Mouse (Mus musculus) lung, postnatal 0 days (tissue): ENCODE data around the gene Ptprn2. TPM values are rescaled to one million over a fixed set of nuclear protein-coding genes. Genes with fewer than 3 reads are reported as not detected.

Experiments used
- ATAC-seq: fragments of 200-750 bp; cut with Nextera tagmentation; 2 replicates; pipeline ENCODE4 v1.8.0; 2017; ENCODE audit warnings: moderate library complexity
- DNase-seq: peaks from one replicate; pipeline ENCODE4 v3.0.0-alpha.2; 2016; ENCODE audit warnings: low spot score
- H3K27ac ChIP-seq: fragments of 300-500 bp; sonication (generic); 2 replicates; pipeline ENCODE4 v1.5.1; 2014; ENCODE audit warnings: antibody characterized with exemption, mild to moderate bottlenecking, low read length, mixed read lengths
- H3K27me3 ChIP-seq: fragments of 300-500 bp; sonication (generic); replicated peaks from 2 replicates; pipeline ENCODE4 v1.6.1; 2014; ENCODE audit warnings: low read length, mixed read lengths; ENCODE audit not compliant: insufficient read depth
- H3K36me3 ChIP-seq: fragments of 300-500 bp; sonication (generic); 2 replicates; pipeline ENCODE4 v1.6.1; 2014; ENCODE audit warnings: low read length, mixed read lengths; ENCODE audit not compliant: insufficient read depth
- H3K4me1 ChIP-seq: fragments of 300-500 bp; sonication (generic); 2 replicates; pipeline ENCODE4 v1.6.1; 2014; ENCODE audit warnings: antibody characterized with exemption, low read depth, low read length, mixed read lengths; ENCODE audit not compliant: insufficient read depth
- H3K4me2 ChIP-seq: fragments of 300-500 bp; sonication (generic); replicated peaks from 2 replicates; pipeline ENCODE4 v1.6.1; 2014; ENCODE audit warnings: low read depth, mild to moderate bottlenecking, low read length, moderate library complexity, mixed read lengths
- H3K4me3 ChIP-seq: fragments of 300-500 bp; sonication (generic); 2 replicates; pipeline ENCODE4 v1.5.1; 2014; ENCODE audit warnings: low read depth, low read length
- H3K9ac ChIP-seq: fragments of 300-500 bp; sonication (generic); replicated peaks from 2 replicates; pipeline ENCODE4 v1.6.1; 2014; ENCODE audit warnings: low read depth, mild to moderate bottlenecking
- H3K9me3 ChIP-seq: fragments of 300-500 bp; sonication (generic); 2 replicates; pipeline ENCODE4 v1.6.1; 2016; ENCODE audit warnings: low read length, mixed read lengths
- CTCF ChIP-seq: IDR thresholded peaks from 2 replicates; pipeline ENCODE4 v1.5.1; 2016; ENCODE audit warnings: antibody characterized with exemption, mild to moderate bottlenecking
- EP300 ChIP-seq: IDR thresholded peaks from 2 replicates; pipeline ENCODE4 v1.6.1; 2016; ENCODE audit warnings: antibody characterized with exemption, mild to moderate bottlenecking, control low read depth
- WGBS: fragments of 180-500 bp; shearing (Covaris S2); extraction: QIAGEN DNeasy Blood & Tissue Kit; methylation state at CpG from one replicate; pipeline ENCODE4 v1.1.7; 2014; 5-methylcytosine and 5-hydroxymethylcytosine counted together
- polyA plus RNA-seq: library from polyadenylated mRNA; unstranded; fragments of >200 nt; fragmentation: Nextera tagmentation; extraction: Ambion mirVana; gene quantifications from 2 replicates; pipeline ENCODE4 v1.2.1, GENCODE M21; 2015

Gene Ptprn2
- polyA plus RNA-seq, 1 experiment from 2014 or later, result 0.24 TPM

DNA sequence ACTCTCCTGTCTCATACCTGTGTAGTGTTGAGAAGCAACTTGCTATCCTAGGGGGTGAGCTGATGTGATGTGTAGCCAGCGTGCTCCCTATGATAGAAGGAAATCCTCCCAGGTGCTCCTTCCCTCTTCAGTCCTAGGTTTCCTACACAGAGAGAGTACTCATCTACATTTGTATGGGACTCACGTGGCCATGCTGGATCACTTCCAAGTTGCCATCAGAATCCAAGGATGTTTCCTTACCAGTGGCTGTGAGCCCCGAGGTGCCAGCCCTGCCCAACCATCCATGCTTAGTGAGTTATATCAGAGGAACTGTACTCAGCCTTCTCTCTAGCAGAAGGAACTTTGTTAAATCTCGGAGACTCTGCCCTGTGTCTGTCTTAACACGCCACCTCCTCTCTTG is 729.4 kb downstream of the Ptprn2 start:
- ATAC-seq, result no peak
- Histone ChIP-seq H3K4me1 (no peaks in the 10 kb centered on the region), H3K27ac (no peak overlapping the region), H3K9ac (no peak overlapping the region), H3K27me3 (no peaks in the 10 kb centered on the region), H3K36me3 (no peaks in the 10 kb centered on the region), H3K4me3 (no peak overlapping the region), H3K9me3 (no peaks in the 10 kb centered on the region), H3K4me2 (no peak overlapping the region)
- TF ChIP-seq CTCF (no peak), EP300 (no peak)
- 68% methylated on average over 5 of the region's 5 CpGs for WGBS
- no peak for DNase-seq

DNA sequence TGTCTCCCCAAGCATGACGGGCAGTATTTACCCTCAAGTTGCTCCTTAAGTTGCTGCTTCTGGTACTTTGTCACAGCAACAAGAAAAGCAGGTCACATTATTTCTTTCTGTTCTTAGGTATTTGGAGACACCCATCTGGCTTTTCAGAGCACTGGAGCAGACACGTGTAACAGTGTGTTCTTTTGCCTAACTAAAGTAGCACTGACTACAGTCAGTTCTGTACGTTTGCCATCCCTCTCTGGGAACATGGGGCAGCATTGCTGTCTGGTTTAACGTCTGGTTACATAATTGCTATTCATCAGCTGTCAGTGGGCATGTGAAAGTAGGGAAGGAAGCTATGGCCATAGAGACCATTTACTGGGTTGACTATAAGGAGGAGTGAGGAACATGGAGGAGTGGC is 736.4 kb downstream of the Ptprn2 start:
- Histone ChIP-seq H3K27ac (no peak overlapping the region), H3K36me3 (no peaks in the 10 kb centered on the region), H3K4me3 (no peak overlapping the region), H3K4me2 (no peak overlapping the region), H3K9ac (no peak overlapping the region), H3K4me1 (0 out of 2 replicates have a peak, but pooled peaks cover 5% of the 10 kb centered on the region), H3K9me3 (no peaks in the 10 kb centered on the region), H3K27me3 (no peaks in the 10 kb centered on the region)
- ATAC-seq, result no peak
- no peak for DNase-seq
- 67% methylated on average over 4 of the region's 4 CpGs for WGBS
- no peak for TF ChIP-seq EP300
- TF ChIP-seq CTCF, result no peak

DNA sequence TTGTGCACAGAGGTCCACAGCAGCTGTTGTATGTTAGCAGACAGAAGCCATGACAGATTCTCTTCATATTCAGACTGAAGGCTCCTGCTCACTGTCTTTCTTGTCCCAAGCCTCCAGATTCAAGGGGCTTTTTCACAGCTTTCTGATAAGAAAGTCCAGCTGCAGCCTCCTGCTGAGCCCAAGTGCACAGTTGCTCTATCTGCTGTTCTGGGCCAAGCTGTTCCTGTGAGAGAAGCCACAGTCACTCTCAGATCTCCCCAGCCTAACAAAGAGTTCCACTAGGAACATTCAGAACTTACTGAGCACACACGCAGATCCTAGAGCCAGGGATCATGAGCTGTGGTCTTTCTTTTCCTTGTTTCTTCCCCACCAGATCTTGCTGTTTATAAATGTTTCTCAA is 738.5 kb downstream of the Ptprn2 start:
- ATAC-seq, result peak; percentile 54
- TF ChIP-seq CTCF, result no peak
- no peak for TF ChIP-seq EP300
- WGBS, result 41% methylated on average over 1 of the region's 1 CpGs

DNA sequence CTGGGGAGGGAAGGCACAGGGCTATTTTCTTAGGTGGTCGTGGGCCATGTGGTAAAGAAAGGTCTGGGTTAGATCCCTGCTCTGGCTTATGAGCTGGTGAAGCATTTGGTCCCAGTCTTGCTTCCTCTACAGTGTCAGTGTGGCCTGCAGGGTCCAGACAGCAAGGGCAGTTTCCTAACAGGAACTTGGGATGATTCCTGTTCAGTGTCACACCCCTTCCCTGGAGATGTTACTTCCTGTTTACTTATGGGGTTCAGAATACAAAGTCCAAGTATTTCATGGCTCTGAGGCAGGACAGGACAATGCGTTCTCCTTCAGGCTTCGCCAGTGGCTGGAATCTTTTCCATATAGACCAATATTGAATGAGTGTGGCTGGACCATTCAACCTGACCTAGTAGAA is 741.7 kb downstream of the Ptprn2 start:
- TF ChIP-seq EP300 (peak; percentile 69), CTCF (no peak)
- H3K4me2 ChIP-seq, result no peak overlapping the region
- H3K4me3 ChIP-seq, result no peak overlapping the region
- H3K4me1 ChIP-seq, result 0 out of 2 replicates have a peak, but pooled peaks cover 5% of the 10 kb centered on the region
- H3K27ac ChIP-seq, result no peak overlapping the region
- WGBS, result 57% methylated on average over 3 of the region's 3 CpGs
- peak; percentile 36 for DNase-seq
- no peak overlapping the region for H3K9ac ChIP-seq
- no peaks in the 10 kb centered on the region for H3K36me3 ChIP-seq
- peak; percentile 61 for ATAC-seq
- H3K27me3 ChIP-seq, result no peaks in the 10 kb centered on the region
- no peaks in the 10 kb centered on the region for H3K9me3 ChIP-seq

More for the DNA sequence above, 738.5 kb downstream of the Ptprn2 start:
- no peak overlapping the region for H3K4me3 ChIP-seq
- no peaks in the 10 kb centered on the region for H3K36me3 ChIP-seq
- 0 out of 2 replicates have a peak, but pooled peaks cover 5% of the 10 kb centered on the region for H3K4me1 ChIP-seq
- DNase-seq, result peak; percentile 43
- H3K4me2 ChIP-seq, result no peak overlapping the region
- no peaks in the 10 kb centered on the region for H3K27me3 ChIP-seq
- no peak overlapping the region for H3K27ac ChIP-seq
- H3K9ac ChIP-seq, result no peak overlapping the region
- no peaks in the 10 kb centered on the region for H3K9me3 ChIP-seq

DNA sequence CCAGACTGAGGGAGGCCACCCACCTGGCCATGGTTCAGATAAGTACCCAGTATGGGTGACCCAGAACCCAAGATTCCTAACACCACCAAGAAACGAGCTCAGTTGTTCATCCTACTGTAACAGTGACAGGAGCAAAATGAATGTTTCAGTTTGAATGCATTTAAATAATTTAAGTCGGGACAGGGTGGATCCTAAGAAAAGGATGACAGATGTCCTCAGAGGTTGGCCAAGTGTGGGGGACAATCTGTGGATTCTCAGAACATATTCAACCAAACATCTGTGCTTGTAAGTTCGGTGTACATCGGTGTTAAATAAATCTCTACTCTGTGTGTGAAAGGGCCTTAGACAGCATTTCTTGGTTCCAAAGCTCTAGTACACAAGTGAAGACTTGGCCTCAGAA is 743.9 kb downstream of the Ptprn2 start:
- H3K9me3 ChIP-seq, result no peaks in the 10 kb centered on the region
- no peak overlapping the region for H3K9ac ChIP-seq
- TF ChIP-seq CTCF (no peak), EP300 (no peak)
- H3K4me3 ChIP-seq, result no peak overlapping the region
- DNase-seq, result no peak
- WGBS, result 84% methylated on average over 4 of the region's 4 CpGs
- ATAC-seq, result no peak
- H3K4me1 ChIP-seq, result 0 out of 2 replicates have a peak, but pooled peaks cover 5% of the 10 kb centered on the region
- H3K27ac ChIP-seq, result no peak overlapping the region
- H3K36me3 ChIP-seq, result no peaks in the 10 kb centered on the region
- no peak overlapping the region for H3K4me2 ChIP-seq
- no peaks in the 10 kb centered on the region for H3K27me3 ChIP-seq

DNA sequence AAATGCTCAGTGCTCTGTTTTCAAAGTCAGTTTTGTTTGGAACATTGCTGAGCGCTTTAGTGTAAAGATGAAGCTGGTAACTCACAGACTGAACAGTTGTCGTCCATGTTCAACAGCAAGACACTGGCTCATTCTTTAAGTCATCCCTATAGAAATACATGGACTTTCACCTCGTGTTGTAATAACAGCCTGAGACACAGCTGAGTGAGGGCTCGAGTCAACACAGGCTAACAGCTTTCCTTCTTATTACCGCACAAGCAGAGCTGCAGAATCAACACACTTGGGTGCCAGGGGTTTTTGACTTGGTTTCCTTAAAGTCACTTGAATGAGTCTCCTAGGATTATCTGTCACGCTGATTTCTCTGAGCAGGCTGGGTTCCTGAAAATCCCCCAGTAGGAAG is 744.8 kb downstream of the Ptprn2 start:
- no peak for TF ChIP-seq CTCF
- Histone ChIP-seq H3K4me2 (no peak overlapping the region), H3K4me1 (no peaks in the 10 kb centered on the region), H3K9me3 (no peaks in the 10 kb centered on the region), H3K4me3 (no peak overlapping the region), H3K27ac (no peak overlapping the region), H3K9ac (no peak overlapping the region), H3K36me3 (no peaks in the 10 kb centered on the region), H3K27me3 (no peaks in the 10 kb centered on the region)
- no peak for DNase-seq
- WGBS, result 80% methylated on average over 6 of the region's 6 CpGs
- ATAC-seq, result no peak

DNA sequence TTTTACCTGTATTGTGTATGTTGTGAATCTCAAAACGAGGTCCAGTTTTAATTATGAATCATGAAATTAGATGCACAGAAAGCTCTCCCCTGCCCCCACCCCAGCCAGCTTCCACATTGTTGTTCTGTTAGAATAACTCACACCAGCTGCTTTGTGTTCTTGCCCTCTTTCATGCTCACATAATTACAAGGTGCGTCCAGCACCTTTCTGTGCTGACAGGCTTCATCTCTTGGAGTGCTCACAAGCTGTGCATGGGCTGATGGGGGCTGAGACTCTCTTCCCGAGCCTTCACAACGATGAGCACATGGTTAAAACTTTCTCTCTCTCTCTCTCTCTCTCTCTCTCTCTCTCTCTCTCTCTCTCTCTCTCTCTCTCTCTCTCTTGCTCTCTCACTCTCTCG is 746.3 kb downstream of the Ptprn2 start:
- 71% methylated on average over 5 of the region's 5 CpGs for WGBS
- H3K9me3 ChIP-seq, result no peaks in the 10 kb centered on the region
- H3K27me3 ChIP-seq, result no peaks in the 10 kb centered on the region
- H3K27ac ChIP-seq, result no peak overlapping the region
- H3K9ac ChIP-seq, result no peak overlapping the region
- no peak overlapping the region for H3K4me3 ChIP-seq
- ATAC-seq (no peak), DNase-seq (no peak)
- TF ChIP-seq EP300 (no peak), CTCF (no peak)
- H3K36me3 ChIP-seq, result no peaks in the 10 kb centered on the region
- H3K4me1 ChIP-seq, result no peaks in the 10 kb centered on the region
- no peak overlapping the region for H3K4me2 ChIP-seq
